Mouse (Mus musculus) adrenal gland, adult 2 months (tissue): ENCODE data around the gene Tigar. TPM values are rescaled to one million over a fixed set of nuclear protein-coding genes. Genes with fewer than 3 reads are reported as not detected.

ENCODE experiments used
- DNase-seq: peaks from one replicate; pipeline ENCODE4 v3.0.0; 2021
- polyA plus RNA-seq: library from polyadenylated mRNA; depleted of rRNA; stranded (reverse); fragments of >200 nt; gene quantifications from 2 replicates; pipeline ENCODE4 v1.2.3, GENCODE M21; 2012
- total RNA-seq, 2 experiments: library from RNA; stranded (reverse); gene quantifications; 2 replicates each; pipeline ENCODE4 v1.2.3; 2021

Tigar gene
- total and polyA plus RNA-seq, 3 experiments = 3.0 to 21.9 (median 13.2) TPM

- DNase-seq = no peak
Measured at GRCm38 (mm10) chr6:127143124-127143520, 33.8 kb upstream of the Tigar start.

GRCm38 (mm10) chr6:127142154-127143123 lies 33.1 kb upstream of the Tigar start:
- peak; percentile 51 for DNase-seq

DNA sequence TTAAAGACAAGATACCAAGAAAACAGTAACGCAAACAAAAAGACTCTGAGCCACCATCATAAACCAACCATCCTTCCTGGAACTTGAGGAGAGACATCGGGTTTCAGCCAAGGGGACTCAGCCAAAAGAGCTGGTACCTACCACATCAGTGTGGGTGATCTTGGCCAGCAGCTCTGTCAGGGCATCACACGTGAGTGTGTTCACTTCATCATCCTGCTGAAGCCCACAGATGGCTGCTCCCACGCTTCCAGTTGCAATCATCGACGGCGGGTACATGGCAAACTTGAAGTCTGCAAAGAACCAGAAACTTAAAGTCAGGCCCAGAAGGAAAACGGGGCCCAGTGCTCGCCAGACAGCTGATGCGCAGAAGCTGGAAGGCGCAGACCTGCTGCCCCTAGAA lies 29.6 kb upstream of the Tigar start:
- no peak for DNase-seq

DNA sequence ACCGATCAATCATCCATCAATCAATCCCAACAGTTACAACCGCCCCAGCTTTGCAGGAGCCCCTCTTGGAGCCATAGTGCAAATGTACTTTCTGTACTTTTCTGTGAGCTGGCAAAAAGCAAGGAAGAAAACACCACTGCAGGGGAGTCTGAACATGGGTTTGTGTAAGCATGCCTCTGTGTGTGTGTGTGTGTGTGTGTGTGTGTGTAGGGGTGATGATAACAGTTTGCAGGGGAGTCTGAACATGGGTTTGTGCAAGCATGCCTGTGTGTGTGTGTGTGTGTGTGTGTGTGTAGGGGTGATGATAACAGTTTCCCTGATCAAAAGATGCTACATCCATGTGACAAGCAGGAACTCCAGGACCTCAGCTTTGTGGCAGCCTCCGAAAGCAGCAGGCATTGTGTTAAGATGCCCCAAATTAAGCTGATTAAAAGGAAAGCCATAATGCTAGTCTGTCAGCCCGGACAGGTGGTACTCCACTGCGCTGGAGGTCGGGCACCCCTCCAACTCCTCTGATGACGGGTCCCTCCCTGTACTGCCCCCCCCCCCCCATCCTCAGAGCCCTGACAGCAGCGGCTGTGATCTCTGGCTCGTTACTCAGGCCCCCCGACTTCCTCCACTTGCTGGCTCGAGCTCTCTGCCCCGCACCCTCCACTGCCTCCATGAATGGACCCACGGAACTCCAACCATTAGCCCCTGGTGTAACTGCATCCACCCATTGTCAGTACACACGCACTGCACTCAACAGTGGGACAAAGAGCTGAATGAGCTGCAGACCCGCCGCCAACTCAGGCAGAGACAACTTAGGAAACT lies 24.3 kb upstream of the Tigar start:
- no peak for DNase-seq

GRCm38 (mm10) chr6:127132719-127133118 lies 23.4 kb upstream of the Tigar start:
- no peak for DNase-seq

DNA sequence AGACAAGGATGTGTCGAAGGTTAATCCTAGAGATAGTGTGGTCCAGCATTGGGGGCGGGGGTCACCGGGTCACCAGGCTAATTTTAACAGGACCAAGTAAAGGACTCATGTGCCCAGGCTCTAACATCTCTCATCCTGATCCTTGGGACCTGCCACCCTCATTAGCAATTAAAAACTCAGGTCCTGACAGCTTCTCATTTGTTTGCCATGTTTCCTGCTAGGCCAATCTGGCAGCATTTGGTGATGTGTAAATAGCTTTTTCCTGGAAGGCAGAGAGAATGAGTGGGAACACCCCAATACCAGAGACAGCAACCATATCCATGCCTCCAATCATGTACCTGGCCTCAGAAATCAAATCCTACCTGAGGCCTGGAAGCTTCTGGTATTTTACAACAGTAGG lies 22.6 kb upstream of the Tigar start:
- no peak for DNase-seq

DNA sequence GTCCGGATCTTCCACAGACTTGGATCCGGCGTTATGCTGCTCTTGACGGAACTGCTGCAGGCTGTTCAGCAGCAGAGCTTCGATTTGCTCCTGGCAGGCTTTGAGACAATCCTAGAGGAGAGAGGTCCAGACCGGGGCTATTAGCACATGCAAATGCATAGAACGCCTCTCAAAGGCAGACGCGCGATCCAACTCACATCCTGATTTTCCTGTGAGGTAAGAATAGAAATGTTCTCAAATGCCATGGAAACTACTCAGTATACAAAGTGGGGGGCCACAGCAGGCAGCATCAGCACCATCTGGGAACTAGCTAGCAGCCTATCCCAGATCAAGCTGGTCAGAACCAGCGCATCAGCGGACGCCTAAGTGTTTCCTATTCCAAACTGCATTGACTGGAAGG lies 21.0 kb upstream of the Tigar start:
- no peak for DNase-seq

GRCm38 (mm10) chr6:127129659-127130058 lies 20.3 kb upstream of the Tigar start:
- no peak for DNase-seq

DNA sequence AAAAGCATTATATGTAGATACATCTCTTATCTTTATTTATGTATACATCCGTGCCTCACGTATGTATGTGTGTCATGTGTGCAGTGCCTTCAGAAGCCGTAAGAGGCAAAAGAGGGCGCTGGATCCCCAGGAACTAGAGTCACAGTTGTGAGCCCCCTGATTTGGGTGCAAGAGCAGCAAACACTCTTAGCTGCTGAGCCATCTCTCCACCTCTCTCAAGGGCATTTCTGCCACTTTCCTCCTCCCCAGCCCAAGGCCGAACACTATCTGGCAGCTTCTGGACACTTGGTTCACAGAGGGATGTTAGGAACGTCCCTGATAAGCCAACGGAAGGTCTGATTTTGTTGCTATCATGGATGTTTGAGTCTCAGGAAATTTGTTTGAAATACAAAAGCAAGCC lies 14.1 kb upstream of the Tigar start:
- DNase-seq = peak; percentile 71

GRCm38 (mm10) chr6:127122996-127123395 lies 13.6 kb upstream of the Tigar start:
- peak; percentile 39 for DNase-seq

DNA sequence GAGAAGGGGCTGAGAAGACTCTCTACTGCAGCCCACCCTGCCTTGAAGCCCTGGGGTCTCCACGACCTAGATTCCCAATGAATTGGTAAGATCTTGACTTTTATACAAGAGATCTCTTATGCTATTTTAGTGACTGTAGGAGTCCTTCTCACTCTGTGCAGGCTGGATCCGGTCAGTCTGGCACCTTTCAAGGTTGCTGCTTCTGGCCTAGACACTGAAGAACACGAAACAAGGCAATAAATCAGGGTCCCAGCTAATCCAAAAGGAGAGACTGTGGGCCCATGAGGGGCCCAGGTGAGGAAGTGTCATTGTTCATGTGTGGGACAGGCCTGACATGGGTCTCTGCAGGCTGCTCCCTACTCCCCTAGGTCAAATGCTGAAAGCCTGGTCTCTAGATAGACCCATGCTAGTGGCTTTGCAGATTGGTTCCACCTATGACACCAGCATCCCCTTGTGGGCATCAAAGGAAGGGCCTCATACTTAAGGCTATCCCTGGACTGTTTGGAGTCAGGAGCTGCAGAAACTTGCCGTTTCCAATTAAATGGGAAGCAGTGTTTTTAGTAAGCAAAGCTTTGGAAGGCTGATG lies 13.0 kb upstream of the Tigar start:
- peak; percentile 77 for DNase-seq

- DNase-seq = no peak
Measured at GRCm38 (mm10) chr6:127114753-127115456, 5.5 kb upstream of the Tigar start.

- DNase-seq = no peak
Measured at GRCm38 (mm10) chr6:127108368-127109060, 843 bp downstream of the Tigar start.

- DNase-seq = no peak
Measured at GRCm38 (mm10) chr6:127107413-127107812, 1.9 kb downstream of the Tigar start.

DNA sequence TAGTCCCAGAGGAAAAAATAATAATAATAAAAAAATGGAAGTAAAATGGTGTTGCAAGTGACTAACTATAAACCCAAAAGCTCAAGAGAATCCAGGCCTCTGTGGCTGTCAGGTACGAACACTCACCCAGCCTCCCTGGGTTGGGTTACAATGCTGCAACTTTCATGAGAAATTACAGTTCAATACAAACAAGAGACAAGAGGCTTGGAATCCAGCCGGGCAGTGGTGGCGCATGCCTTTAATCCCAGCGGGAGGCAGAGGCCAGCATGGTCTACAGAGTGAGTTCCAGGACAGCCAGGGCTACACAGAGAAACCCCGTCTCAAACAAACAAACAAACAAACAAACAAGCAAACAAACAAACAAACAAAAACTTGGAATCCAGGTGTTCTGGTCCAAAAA lies 2.6 kb downstream of the Tigar start:
- DNase-seq = no peak

DNA sequence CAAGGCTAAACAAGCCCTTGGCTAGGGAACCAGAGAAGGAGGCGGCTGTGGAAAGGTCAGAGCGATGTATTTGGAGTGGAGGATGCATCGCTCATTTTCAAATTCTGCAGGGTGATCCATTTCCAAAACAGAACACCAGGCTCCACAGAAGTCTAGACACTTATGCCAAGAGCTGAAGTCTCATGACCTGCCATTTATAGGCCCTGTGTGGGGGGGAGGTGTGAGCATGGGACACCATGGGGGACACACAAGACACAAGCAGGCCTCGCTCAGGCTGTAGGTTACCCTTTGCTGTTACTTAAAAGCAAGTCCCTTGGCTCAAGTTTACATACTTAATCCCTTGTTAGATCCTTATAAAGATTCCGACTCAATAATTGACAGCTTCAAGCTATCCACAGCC lies 3.2 kb downstream of the Tigar start:
- DNase-seq = no peak

- peak; percentile 24 for DNase-seq
Measured at GRCm38 (mm10) chr6:127105107-127105506, 4.2 kb downstream of the Tigar start.

GRCm38 (mm10) chr6:127104396-127105029 lies 4.8 kb downstream of the Tigar start:
- DNase-seq = peak; percentile 23

DNA sequence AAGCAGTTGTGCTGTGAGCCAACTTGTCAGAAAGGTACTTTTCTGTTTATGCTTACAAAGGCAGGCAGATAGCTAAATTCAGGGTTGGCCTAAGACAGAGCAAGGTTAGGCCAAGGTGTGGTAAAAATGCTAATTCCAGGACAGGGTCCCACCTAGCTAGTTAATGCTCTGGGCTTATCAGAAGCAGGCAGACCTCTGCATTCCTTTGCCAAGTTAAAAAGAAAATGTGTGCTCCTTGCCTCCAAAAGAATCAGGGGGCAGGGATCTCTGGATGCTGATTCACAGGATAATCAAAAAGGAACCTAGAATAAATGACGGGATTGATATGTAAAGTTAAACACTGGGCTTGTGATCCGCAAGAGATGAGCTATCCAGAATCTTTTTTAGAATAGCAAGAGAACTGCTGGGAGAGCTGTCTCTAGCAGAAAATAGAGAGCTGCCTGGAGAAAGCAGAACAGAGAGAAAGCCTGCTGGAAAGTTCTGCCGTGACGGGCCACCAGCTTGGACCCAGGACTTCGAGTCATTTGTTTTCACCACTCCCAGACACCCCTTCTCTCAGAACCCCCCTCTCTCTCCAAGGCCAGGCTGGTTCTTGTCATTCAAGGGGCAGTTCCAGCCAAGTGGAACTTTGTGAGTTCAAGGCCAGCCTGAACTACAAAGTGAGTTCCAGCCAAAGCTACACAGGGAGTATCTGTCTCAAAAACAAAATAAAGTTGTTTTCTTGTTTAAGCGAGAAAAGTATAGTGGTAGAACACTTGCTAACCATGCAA lies 5.7 kb downstream of the Tigar start:
- peak; percentile 37 for DNase-seq

- DNase-seq = no peak
Measured at GRCm38 (mm10) chr6:127094565-127094964, 14.8 kb downstream of the Tigar start.
